Mouse (Mus musculus): ENCODE results near the gene Lmo3.

- TF ChIP-seq CTCF (conservative IDR thresholded peaks at IDR 0.05; ENCODE audit: low read length) (no peak), POU5F1 (IDR thresholded peaks at IDR 0.05; ENCODE audit: borderline replicate concordance, low read length) (no peak), NANOG (IDR thresholded peaks at IDR 0.05; ENCODE audit: borderline replicate concordance, low read length) (no peak)
Observed at GRCm38 (mm10) chr6:138402031-138402430, 179.7 kb downstream of the Lmo3 start.

Data from E14TG2a.4 (cell line).